Mouse (Mus musculus) adrenal gland, adult 8-10 months (tissue): ENCODE results near the gene Kif13a. TPM values are rescaled to one million over a fixed set of nuclear protein-coding genes. Genes with fewer than 3 reads are reported as not detected.

Experiments used
- DNase-seq: peaks from one replicate; pipeline ENCODE4 v3.0.0; 2022
- total RNA-seq, 4 experiments: library from RNA; stranded (reverse); gene quantifications; 2 replicates each; pipeline ENCODE4 v1.2.4; 2022

Kif13a gene
- total RNA-seq, 4 experiments from 2014 or later: 39.1 to 46.8 (median 42.3) TPM

DNA sequence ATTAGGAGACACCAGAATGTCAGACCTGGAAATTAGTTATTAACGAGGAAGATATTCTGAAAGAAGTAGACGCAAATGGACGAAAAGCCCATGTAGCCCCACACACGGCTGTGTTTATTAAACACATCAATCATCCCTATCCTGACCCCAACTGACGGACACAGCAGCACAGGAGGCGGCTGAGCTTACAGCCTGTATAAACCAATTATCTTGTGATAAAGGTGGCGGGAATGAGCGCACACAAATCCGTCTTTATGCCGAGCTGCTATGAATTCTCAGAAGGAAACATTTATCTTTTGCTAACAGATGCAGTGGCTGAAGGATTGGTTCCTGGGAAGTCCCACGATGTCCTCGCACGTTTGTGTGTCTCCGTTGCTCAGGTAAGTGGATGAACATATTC, 48.9 kb downstream of the Kif13a start:
- DNase-seq: no peak

DNA sequence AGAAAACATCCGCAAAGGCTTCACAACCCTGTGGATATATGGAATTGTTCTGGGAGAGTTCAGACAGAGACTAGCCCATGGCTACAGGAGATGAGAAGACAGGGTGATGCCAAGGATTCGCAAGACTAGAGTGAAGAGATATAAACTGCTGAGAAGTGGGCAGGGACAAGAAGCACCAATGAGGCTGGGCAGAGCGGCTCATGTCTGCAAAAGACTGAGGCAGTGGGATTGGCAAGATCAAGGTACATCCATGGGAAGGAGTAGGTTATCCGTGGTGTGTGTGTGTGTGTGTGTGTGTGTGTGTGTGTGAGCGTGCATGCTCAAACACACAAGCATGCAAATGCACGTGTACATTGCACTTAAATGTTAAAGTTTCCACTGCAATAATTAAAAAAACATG, 49.4 kb downstream of the Kif13a start:
- DNase-seq: no peak

GRCm38 (mm10) chr13:46877049-46877448, 52.6 kb downstream of the Kif13a start:
- DNase-seq: no peak

DNA sequence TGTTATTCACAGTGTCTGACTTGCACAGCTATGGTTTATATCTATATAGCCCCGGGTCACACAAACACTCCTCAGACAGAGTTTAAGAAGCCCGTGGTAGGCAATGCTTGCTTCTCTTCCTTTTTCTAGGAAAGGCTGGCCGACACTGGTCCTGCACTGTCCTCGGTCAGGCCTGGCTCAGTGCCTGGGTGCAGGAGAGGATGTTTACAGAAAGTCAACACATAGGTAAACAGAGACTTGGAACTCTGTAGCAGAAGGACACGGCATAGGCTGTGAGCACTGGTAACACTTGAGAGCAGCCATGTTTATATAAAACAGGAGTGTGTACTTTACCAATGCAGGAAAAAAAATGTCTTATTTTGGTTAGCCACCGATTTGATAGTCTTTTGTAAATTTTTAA, 54.3 kb downstream of the Kif13a start:
- DNase-seq: no peak

DNA sequence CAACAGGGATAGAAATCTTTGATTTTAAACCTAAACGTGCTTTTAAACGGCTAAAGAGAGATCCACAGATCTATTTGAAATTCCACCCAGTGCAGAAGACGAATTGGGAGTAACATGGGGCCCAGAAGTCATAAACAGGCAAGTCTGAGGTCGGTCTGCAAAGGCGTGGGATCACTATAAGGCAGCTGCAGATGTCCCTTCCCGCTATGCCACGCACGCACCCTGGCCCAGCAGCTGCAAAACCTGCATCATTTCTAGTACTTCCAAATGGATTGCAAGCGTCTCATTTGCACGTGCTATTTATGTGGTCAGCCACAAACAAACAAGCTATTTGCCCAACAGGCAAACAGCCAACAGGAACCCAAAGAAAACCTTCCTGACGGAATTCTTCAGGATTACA, 56.9 kb downstream of the Kif13a start:
- DNase-seq: no peak

DNA sequence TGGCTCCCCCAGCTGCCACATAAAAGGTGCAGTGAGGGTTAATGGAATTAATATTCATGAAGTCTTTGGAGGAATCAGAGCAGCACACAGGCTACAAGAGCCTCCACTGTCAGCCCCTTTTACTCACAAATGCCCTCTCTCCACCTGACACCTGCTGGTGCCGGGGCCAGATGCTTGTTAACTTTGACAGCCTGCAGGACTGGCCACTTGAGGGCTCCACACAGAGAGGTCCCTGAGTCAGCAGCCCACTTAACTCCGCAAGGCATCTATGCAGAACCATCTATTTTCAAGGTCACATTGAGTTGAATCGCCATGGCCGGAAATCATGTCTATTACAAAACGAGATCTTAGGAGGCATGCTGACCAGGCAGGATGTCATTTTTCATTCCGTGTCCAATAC, 57.5 kb downstream of the Kif13a start:
- no peak for DNase-seq

DNA sequence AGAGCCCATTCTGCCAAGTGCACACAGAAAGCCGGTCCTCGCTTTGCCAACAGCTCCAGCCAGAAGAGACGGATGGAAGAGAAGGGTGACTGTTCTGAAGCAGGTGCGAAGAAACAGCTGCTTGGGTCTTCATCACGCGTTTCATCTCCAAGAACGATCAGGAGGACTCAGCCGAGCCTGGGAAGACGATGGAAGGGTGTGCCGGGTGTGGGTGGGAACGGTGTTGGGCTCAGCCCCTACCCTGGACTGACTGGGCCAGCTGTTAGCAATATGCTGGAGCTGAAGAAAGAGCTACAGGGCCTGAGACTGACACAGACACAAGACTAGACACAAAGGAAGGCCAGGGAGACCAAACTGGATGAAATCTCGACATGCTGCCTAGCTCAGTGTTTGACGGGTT, 60.2 kb downstream of the Kif13a start:
- DNase-seq: no peak

GRCm38 (mm10) chr13:46863169-46863748, 66.4 kb downstream of the Kif13a start:
- DNase-seq: no peak

GRCm38 (mm10) chr13:46859876-46860275, 69.8 kb downstream of the Kif13a start:
- no peak for DNase-seq

GRCm38 (mm10) chr13:46859173-46859572, 70.5 kb downstream of the Kif13a start:
- no peak for DNase-seq

- no peak for DNase-seq
Measured at GRCm38 (mm10) chr13:46858835-46859152, 70.9 kb downstream of the Kif13a start.

DNA sequence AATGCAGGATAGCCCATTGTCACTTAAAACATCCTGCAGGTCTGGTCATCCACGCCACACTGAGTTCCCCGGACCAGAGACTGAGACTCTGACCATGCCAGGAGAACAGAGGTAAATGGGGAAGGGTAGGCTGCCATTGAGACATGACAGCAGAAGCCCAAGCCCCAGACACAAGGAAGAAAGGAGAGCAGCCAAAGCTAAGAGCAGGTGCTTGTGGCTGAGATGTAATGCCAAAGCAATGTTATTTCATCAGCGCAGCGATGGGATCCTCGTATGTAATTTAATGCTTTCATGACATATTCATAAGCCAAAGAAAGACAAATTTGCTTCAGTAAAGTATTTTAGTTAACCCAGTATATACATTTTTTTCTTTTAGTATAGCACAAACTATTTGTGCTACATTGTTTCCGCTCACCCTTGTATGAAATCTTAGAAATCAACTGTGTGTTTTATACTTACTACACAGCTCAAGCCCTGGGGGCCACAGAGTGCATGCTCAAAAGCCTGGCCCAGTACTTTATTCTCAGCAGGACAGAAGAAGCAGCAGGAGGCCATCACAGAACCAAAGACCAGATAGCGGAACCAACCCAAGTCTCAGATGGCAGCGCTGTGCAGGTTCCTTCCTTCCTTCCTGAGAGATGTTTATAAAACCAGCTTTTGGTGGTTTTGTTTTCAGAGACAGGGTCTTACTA, 71.4 kb downstream of the Kif13a start:
- DNase-seq: no peak

- no peak for DNase-seq
Measured at GRCm38 (mm10) chr13:46854456-46854855, 75.2 kb downstream of the Kif13a start.

DNA sequence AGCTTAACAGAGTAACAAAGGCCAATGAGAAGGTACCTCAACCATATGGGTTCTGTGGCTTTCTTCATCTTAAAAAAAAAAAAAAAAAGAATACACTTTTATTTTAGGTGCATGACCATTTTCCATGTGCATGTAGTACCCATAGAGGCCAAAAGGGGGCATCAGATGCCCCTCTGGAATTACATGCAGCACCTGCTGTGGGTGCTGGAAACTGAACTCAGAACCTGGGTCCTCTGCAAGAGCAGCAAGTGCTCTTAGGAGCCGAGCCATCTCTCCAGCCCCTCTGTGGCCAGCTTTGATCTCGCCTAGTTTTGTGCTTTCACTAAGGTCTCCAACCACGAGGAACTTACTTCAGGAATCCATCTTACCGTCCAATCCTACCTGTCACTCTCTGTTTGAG, 77.2 kb downstream of the Kif13a start:
- DNase-seq: no peak

DNA sequence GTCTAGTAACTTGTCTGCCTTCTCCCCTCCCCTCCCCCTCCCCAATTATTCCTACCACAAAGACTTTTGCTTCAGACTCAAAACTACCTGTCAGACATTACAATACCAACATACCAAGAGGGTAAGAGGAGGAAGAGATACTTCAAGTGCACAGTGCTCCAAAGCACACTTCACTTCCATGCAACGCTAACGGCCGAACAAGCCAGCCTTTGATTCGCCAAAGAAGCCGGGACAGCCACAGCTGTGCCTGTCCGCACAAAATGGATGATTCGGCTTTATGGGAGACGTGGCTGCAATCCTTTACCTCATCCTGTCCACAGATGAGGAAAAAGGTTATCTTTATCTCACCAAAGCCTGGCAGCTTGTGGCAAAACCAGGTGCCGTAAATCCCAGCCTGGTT, 84.2 kb downstream of the Kif13a start:
- no peak for DNase-seq

- DNase-seq: no peak
Measured at GRCm38 (mm10) chr13:46844561-46845235, 85.0 kb downstream of the Kif13a start.

DNA sequence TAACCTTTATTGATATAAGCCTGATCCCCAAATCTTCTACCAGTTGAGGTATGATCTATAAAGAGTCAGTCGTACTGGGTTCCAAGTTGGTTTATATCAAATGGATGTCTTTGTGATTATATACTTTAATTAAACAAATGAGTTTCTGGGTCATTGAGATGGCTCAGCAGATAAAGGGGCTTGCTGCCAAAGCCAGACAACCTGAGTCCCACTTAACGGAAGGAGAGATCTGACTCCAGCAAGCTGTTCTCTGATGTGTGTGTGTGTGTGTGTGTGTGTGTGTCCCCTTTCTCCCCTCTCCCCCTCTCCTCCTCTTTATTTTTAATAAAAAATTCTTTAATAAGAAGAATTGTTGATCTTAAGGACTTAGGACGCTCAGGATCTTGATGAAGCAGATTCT, 86.0 kb downstream of the Kif13a start:
- DNase-seq: no peak

DNA sequence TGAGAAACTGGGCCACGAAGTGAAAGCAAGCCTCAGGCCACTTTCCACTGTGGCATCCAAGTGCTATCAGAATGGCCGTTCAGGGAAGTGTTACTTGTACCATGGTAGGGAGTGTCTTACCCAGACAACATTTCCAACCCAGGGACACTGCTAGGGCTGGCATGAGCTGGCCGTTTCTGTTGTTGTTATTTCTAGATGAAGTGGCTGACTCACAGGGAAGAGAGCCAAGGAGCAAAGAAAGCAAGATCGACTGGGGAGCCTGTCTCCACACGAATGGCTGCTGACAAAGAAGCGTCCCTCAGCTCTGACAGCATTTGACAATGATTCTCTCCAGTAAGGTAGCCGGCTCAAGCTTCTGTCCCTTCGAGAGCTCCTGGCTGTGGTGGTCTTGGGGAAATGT, 87.5 kb downstream of the Kif13a start:
- DNase-seq: peak; percentile 39

DNA sequence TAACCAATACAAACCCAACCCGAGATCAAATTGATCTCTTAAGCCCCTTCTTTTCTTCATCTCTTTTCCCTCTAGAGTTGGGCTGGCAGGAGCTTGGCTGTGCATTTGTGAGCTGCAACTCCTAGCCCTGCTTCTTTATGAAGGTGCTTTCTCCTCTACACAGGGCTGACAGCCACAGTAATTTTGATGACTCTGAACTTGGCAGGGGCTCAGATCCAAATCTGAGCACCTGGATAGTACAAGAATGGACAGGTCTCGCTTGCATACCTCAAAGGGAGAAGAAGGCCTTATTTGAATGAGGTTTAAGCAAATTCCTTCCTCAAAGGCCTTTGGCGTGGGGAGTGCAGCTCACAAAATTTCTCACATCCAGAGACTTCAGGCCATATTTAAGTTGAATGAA, 88.0 kb downstream of the Kif13a start:
- no peak for DNase-seq

- no peak for DNase-seq
Measured at GRCm38 (mm10) chr13:46840676-46841075, 89.0 kb downstream of the Kif13a start.

DNA sequence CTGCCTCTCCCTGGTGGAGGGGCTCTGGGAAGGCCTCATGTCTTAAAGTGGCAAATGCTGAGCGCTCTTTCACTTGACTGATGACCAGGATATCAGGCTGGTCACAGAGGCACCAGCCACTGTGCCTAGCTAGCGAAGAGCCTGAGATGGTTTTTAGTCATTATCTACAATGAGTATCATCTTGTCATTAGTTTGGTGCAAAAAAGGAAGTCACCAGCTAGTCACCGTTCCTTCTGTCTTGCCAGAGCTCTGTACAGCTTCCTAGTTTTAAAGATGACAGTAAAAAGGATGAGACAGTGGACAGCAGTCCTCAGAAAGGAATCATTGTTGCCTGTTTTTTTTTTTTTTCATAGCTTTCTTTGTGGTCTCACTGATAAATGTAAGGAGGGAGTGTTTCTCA, 90.4 kb downstream of the Kif13a start:
- no peak for DNase-seq

DNA sequence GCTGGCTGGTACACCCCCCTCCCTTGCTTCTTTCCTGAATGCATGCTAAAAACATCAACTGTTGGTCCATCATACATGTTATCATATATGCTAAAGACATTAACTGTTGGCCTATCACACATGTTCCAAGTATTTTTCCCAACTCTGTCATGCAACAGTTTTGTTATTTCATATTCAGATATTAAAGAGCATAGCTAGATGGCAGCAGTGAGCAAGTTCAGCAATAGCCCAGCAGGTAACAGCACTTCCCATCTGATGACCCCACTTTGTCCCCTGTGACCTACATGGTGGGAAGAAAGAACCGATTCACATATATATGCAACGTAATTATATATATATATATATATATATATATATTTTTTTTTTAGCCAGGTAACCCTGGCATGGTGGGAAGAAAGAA, 91.1 kb downstream of the Kif13a start:
- no peak for DNase-seq

DNA sequence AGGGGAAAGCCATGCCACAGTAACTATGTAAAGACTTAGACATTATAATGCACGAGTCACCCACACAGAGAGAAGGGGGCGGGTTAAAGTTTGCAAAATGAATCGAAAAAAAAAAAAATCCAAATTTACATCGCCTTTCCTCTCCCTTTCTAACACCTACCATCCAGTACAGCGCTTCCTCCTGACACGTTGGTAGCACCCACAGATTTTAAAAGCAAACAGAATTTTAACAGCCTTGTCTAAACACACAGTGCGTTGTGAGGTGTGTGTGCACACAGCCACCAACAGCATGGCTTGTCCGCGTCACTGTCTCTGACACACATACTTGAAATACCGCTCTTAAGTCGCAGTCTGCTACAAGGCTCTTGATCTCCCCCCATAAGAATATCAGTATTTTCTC, 94.3 kb downstream of the Kif13a start:
- DNase-seq: no peak

DNA sequence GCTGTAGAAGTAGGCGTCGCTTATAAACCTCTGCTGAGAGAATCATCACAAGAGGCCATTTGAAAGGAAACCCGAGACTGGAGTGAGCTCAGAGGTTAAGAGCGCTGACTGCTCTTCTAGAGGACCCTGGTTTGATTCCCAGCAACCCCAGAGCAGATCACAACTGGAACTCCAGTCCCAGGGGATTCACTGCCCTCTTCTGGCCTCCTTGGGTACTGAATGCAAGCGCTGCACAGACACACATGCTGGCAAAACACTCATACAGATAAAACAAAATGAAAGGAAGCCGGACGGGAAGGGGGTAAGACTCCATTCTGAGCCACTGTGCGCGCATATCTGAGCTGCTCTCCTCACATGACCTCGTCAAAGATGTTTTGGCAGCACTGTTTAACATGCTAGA, 94.9 kb downstream of the Kif13a start:
- DNase-seq: no peak
